Mouse (Mus musculus): Measurements from ENCODE around the gene Dusp18. TPM values are rescaled to one million over a fixed set of nuclear protein-coding genes. Genes with fewer than 3 reads are reported as not detected.
A peak's percentile ranks its signal among the peaks of the same experiment; 100 is the strongest.

Dusp18 gene
- 11.5 and 11.6 TPM in 2 replicates for polyA plus RNA-seq (2014; fragmentation: Nextera tagmentation; extraction: Ambion mirVana)

DNA sequence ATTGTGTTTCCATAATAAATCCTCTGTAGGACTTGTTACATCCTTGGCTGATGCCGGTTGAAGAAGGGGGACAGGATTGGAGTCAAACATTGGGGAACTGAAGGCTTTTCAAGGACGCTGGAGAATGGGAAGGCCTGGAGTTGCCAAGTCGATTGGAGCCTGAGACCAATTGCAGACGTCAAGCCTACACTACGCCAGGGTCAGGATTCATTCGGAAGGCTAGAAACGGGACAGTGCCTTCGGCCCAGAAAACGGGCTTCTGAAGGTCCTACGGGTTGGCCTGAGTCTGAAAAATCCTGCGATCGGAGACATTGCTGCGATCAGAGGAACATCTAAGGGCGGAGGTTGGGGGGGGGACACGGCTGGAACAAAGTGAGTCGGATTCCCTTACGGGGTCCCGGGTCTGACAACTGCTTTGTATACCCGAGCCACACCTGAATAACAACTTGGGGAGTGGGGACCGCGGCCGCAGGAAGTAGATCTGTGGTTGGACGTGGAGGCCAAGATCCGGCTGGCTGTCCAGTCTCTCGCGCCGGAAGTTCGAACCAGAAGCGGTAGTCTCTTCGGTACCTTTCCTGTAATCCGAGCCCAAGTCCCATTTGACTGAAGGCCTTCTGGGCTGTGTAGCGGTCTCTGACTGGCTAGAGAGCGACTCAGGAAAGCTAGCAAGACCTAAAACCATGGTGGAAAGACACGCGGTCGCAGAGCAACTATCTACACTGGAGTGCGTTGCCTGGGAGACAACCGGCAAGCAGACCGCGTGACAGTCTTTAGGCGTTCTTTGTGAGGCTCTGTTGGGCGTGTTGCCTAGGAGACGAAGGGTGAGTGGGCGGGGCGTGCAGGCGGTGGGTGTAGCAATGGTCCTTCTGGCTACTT, at the start of gene Dusp18, which contains the start of gene 4921536K21Rik:
TSS of gene Dusp18 (plus strand) at position 835 of the 876 bp plus-strand sequence.
TSS of gene 4921536K21Rik (minus strand) at position 693 of the 876 bp plus-strand sequence.
- Histone ChIP-seq H3K9me3 (ENCODE audit: control insufficient read depth, low read length) (no peaks in the 10 kb centered on the region), H3K4me3 (ENCODE audit: control insufficient read depth in 1 of 2, insufficient read depth in 1 of 2, low read depth in 1 of 2, low read length in 2 of 2) (peak within 1 kb of the TSS; percentile 57 to 64), H3K9ac (ENCODE audit: low read length) (peak within 1 kb of the TSS; percentile 77), H3K27ac (replicated peaks in 1 of 2; ENCODE audit: control insufficient read depth in 1 of 2, insufficient read depth in 1 of 2, low read depth in 2 of 2, low read length in 2 of 2) (peak within 1 kb of the TSS; percentile 77 to 78), H3K36me3 (ENCODE audit: control insufficient read depth, insufficient read depth, low read length) (peaks cover 20% of the 10 kb centered on the region), H3K4me1 (ENCODE audit: control insufficient read depth in 2 of 2, insufficient read depth in 2 of 2, low read length in 2 of 2) (peaks cover 4 to 10% of the 10 kb centered on the region in 2 experiments; a peak in 2 of 4 replicates), H3K27me3 (ENCODE audit: control insufficient read depth, insufficient read depth, low read length) (no peaks in the 10 kb centered on the region), H3K4me2 (ENCODE audit: low read length) (peak within 1 kb of the TSS; percentile 96)
- peak; percentile 93 for ATAC-seq (ENCODE audit: insufficient number of reproducible peaks, insufficient read depth, low FRiP score, low read depth)
- WGBS = 3% methylated on average over 46 of the region's 46 CpGs

DNA sequence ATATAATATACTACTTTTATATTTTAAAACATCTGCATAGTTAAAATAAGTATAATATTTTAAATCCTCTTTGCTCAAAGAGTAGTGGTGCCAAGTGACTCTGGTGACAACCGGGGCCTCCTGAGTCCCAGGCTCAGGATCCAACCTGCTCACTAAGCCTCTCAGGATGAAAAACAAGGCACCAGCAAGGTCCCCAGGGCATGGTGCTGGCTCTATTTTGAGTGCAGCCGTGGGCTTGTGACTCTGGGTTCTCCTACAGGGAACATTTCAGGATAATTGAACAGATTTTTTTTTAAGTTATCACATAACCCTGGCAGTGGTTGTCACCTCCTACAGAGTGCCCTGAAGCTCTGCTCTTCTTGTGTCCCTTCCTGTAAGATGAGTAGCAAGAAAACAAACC, 48.7 kb upstream of the Dusp18 start:
- no peaks in the 10 kb centered on the region for H3K36me3 ChIP-seq (ENCODE audit: control insufficient read depth, insufficient read depth, low read length)
- peaks cover 14 to 15% of the 10 kb centered on the region in 2 experiments for H3K4me1 ChIP-seq (ENCODE audit: control insufficient read depth in 2 of 2, insufficient read depth in 2 of 2, low read length in 2 of 2)
- H3K27me3 ChIP-seq (ENCODE audit: control insufficient read depth, insufficient read depth, low read length) = no peaks in the 10 kb centered on the region
- H3K9ac ChIP-seq (ENCODE audit: low read length) = no peak overlapping the region
- H3K4me2 ChIP-seq (ENCODE audit: low read length) = no peak overlapping the region
- no peak overlapping the region for H3K27ac ChIP-seq (replicated peaks in 1 of 2; ENCODE audit: control insufficient read depth in 1 of 2, insufficient read depth in 1 of 2, low read depth in 2 of 2, low read length in 2 of 2)
- no peak for ATAC-seq (ENCODE audit: insufficient number of reproducible peaks, insufficient read depth, low FRiP score, low read depth)
- no peak overlapping the region for H3K4me3 ChIP-seq (ENCODE audit: control insufficient read depth in 1 of 2, insufficient read depth in 1 of 2, low read depth in 1 of 2, low read length in 2 of 2)
- H3K9me3 ChIP-seq (ENCODE audit: control insufficient read depth, low read length) = no peaks in the 10 kb centered on the region
- WGBS = 43% methylated on average over 2 of the region's 2 CpGs

DNA sequence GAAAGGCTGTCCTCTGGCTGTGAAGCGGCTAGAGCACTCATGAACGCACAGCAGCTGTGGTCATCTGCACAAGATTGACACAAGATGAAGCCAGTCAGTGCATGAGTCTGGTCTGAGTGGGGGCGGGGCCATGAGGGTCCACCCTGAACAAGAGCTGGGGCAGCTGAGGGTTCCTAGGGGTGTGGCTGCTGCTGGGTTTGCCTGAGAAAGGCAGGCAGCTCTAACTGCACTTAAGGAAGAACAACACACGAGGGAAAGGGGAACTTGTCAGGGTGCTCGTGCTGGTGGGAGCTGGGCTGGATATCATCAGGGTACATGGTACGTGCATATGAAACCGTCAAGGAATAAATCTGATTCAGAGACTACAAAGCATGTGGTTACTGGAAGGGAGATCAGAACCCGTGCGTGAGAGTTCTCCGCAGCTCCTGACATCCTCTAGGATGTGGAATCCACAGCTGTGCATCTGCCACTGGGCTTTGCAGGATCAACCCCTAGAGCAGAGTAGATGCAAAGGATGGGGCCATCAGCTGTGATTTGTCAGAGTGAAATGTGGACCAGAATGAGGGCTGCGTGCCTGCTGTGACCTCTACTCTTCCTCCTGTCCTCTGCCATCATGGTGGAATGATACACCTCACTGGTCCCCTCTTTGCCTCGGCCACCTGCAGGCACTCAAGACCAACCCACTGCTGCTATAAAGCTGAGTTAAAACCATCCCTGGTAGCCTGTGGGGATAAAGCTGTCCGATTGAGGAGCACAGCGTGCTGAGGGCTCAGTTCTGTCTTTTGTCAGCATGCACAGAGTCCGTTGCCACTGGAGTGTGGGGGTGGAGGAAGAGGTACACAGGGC, 45.3 kb upstream of the Dusp18 start:
- Histone ChIP-seq H3K36me3 (ENCODE audit: control insufficient read depth, insufficient read depth, low read length) (no peaks in the 10 kb centered on the region), H3K9me3 (ENCODE audit: control insufficient read depth, low read length) (no peaks in the 10 kb centered on the region), H3K9ac (ENCODE audit: low read length) (no peak overlapping the region), H3K4me2 (ENCODE audit: low read length) (no peak overlapping the region), H3K4me3 (ENCODE audit: control insufficient read depth in 1 of 2, insufficient read depth in 1 of 2, low read depth in 1 of 2, low read length in 2 of 2) (no peak overlapping the region), H3K4me1 (ENCODE audit: control insufficient read depth in 2 of 2, insufficient read depth in 2 of 2, low read length in 2 of 2) (peaks cover 11 to 12% of the 10 kb centered on the region in 2 experiments), H3K27me3 (ENCODE audit: control insufficient read depth, insufficient read depth, low read length) (no peaks in the 10 kb centered on the region), H3K27ac (replicated peaks in 1 of 2; ENCODE audit: control insufficient read depth in 1 of 2, insufficient read depth in 1 of 2, low read depth in 2 of 2, low read length in 2 of 2) (no peak overlapping the region)
- no peak for ATAC-seq (ENCODE audit: insufficient number of reproducible peaks, insufficient read depth, low FRiP score, low read depth)
- 73% methylated on average over 15 of the region's 15 CpGs for WGBS

DNA sequence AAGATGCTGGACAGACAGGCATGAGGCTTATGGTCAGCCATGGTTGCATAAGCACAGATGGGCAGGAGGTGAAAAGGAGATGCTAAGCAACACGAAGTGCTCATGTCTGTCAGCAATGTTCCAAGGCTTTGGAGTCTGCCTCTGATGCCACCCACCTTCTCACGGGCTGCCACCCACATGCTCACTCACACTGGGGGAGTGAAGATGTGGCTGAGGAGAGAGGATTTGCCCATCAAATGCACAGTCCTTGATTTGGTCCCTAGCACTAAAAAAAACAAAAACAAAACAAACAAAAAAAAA, 44.8 kb upstream of the Dusp18 start:
- H3K9me3 ChIP-seq (ENCODE audit: control insufficient read depth, low read length) = 0 out of 2 replicates have a peak, but pooled peaks cover 4% of the 10 kb centered on the region
- no peak overlapping the region for H3K27ac ChIP-seq (replicated peaks in 1 of 2; ENCODE audit: control insufficient read depth in 1 of 2, insufficient read depth in 1 of 2, low read depth in 2 of 2, low read length in 2 of 2)
- H3K4me3 ChIP-seq (ENCODE audit: control insufficient read depth in 1 of 2, insufficient read depth in 1 of 2, low read depth in 1 of 2, low read length in 2 of 2) = no peak overlapping the region
- no peak for ATAC-seq (ENCODE audit: insufficient number of reproducible peaks, insufficient read depth, low FRiP score, low read depth)
- no peaks in the 10 kb centered on the region for H3K27me3 ChIP-seq (ENCODE audit: control insufficient read depth, insufficient read depth, low read length)
- no peak overlapping the region for H3K9ac ChIP-seq (ENCODE audit: low read length)
- peaks cover 7 to 12% of the 10 kb centered on the region in 2 experiments for H3K4me1 ChIP-seq (ENCODE audit: control insufficient read depth in 2 of 2, insufficient read depth in 2 of 2, low read length in 2 of 2)
- no peak overlapping the region for H3K4me2 ChIP-seq (ENCODE audit: low read length)
- H3K36me3 ChIP-seq (ENCODE audit: control insufficient read depth, insufficient read depth, low read length) = no peaks in the 10 kb centered on the region
- 62% methylated on average over 2 of the region's 2 CpGs for WGBS

DNA sequence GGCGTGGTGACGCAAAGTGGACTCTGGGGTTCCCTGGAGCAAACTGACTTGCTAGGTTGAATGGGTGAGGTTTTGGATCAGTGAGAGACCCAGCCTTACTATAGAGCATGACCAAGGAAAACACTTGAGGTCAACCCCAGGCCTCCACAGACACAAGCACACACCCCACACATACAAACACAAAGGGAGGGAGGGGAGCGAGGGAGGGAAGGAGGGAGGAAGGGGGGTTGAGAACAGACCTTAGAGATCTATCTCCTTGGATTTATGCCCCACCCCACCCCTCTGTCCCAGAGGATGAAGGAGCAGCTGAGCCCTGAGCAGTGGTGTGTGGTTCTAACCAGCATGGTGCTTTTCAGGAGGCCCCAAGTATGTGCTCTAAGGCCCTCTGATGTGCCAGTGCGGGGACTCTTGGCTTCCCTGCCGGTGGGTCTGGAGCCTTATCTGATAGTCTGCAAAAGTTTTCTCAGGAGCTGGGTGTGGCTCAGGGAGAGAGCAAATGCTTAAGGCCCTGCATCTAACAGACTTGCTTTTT, 44.2 kb upstream of the Dusp18 start:
- Histone ChIP-seq H3K9me3 (ENCODE audit: control insufficient read depth, low read length) (0 out of 2 replicates have a peak, but pooled peaks cover 4% of the 10 kb centered on the region), H3K4me1 (ENCODE audit: control insufficient read depth in 2 of 2, insufficient read depth in 2 of 2, low read length in 2 of 2) (peaks cover 7 to 12% of the 10 kb centered on the region in 2 experiments), H3K27me3 (ENCODE audit: control insufficient read depth, insufficient read depth, low read length) (no peaks in the 10 kb centered on the region), H3K36me3 (ENCODE audit: control insufficient read depth, insufficient read depth, low read length) (no peaks in the 10 kb centered on the region), H3K27ac (replicated peaks in 1 of 2; ENCODE audit: control insufficient read depth in 1 of 2, insufficient read depth in 1 of 2, low read depth in 2 of 2, low read length in 2 of 2) (no peak overlapping the region), H3K4me2 (ENCODE audit: low read length) (no peak overlapping the region), H3K4me3 (ENCODE audit: control insufficient read depth in 1 of 2, insufficient read depth in 1 of 2, low read depth in 1 of 2, low read length in 2 of 2) (no peak overlapping the region), H3K9ac (ENCODE audit: low read length) (no peak overlapping the region)
- no peak for ATAC-seq (ENCODE audit: insufficient number of reproducible peaks, insufficient read depth, low FRiP score, low read depth)
- 66% methylated on average over 5 of the region's 5 CpGs for WGBS

DNA sequence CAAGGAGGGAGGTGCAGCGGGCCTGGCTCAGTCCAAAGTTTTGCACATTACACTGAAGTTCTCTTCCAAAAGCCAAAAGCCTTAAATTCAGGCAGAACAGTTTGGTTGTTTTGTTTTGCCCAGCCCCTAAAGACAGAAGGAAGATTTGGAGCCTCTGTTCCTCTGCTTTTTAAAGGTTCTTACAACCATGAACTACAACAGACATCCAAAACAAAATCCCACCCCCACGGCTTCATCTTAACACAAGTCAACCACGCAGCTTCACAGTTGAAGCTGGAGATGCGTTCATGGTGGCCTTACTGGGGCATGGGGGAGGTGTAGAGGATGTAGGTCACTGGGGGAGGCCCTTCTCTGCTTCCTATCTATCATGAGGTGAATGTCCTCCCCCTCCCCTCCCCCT, 43.2 kb upstream of the Dusp18 start:
- Histone ChIP-seq H3K9me3 (ENCODE audit: control insufficient read depth, low read length) (0 out of 2 replicates have a peak, but pooled peaks cover 4% of the 10 kb centered on the region), H3K4me3 (ENCODE audit: control insufficient read depth in 1 of 2, insufficient read depth in 1 of 2, low read depth in 1 of 2, low read length in 2 of 2) (no peak overlapping the region), H3K27ac (replicated peaks in 1 of 2; ENCODE audit: control insufficient read depth in 1 of 2, insufficient read depth in 1 of 2, low read depth in 2 of 2, low read length in 2 of 2) (no peak overlapping the region), H3K9ac (ENCODE audit: low read length) (no peak overlapping the region), H3K4me1 (ENCODE audit: control insufficient read depth in 2 of 2, insufficient read depth in 2 of 2, low read length in 2 of 2) (peaks cover 7 to 12% of the 10 kb centered on the region in 2 experiments), H3K36me3 (ENCODE audit: control insufficient read depth, insufficient read depth, low read length) (no peaks in the 10 kb centered on the region), H3K4me2 (ENCODE audit: low read length) (no peak overlapping the region), H3K27me3 (ENCODE audit: control insufficient read depth, insufficient read depth, low read length) (no peaks in the 10 kb centered on the region)
- ATAC-seq (ENCODE audit: insufficient number of reproducible peaks, insufficient read depth, low FRiP score, low read depth) = no peak
- WGBS = 81% methylated on average over 4 of the region's 4 CpGs

DNA sequence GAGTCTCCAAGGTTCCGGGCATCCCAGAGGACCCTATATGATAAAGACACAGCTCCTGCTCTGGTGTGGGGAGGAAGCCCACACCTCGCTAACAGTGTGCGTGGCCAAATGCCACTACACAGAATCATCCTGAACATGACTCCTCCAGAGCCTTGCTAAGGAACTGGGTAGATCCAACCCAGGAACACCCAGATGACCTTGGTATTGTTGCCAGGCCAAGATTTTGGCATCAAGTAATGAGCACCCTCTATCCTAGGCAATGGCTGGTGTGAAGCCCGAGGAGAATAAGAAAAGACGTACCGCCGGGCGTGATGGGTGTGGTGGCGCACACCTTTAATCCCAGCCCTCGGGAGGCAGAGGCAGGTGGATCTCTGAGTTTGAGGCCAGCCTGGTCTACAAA, 42.0 kb upstream of the Dusp18 start:
- H3K4me3 ChIP-seq (ENCODE audit: control insufficient read depth in 1 of 2, insufficient read depth in 1 of 2, low read depth in 1 of 2, low read length in 2 of 2) = no peak overlapping the region
- H3K4me2 ChIP-seq (ENCODE audit: low read length) = no peak overlapping the region
- peak overlapping the region in 1 of 2 experiments; percentile 47; a peak in 2 of 4 replicates for H3K27ac ChIP-seq (replicated peaks in 1 of 2; ENCODE audit: control insufficient read depth in 1 of 2, insufficient read depth in 1 of 2, low read depth in 2 of 2, low read length in 2 of 2)
- H3K4me1 ChIP-seq (ENCODE audit: control insufficient read depth in 2 of 2, insufficient read depth in 2 of 2, low read length in 2 of 2) = peaks cover 7 to 10% of the 10 kb centered on the region in 2 experiments
- no peak for ATAC-seq (ENCODE audit: insufficient number of reproducible peaks, insufficient read depth, low FRiP score, low read depth)
- H3K27me3 ChIP-seq (ENCODE audit: control insufficient read depth, insufficient read depth, low read length) = no peaks in the 10 kb centered on the region
- 0 out of 2 replicates have a peak, but pooled peaks cover 4% of the 10 kb centered on the region for H3K9me3 ChIP-seq (ENCODE audit: control insufficient read depth, low read length)
- no peak overlapping the region for H3K9ac ChIP-seq (ENCODE audit: low read length)
- H3K36me3 ChIP-seq (ENCODE audit: control insufficient read depth, insufficient read depth, low read length) = no peaks in the 10 kb centered on the region
- 86% methylated on average over 10 of the region's 10 CpGs for WGBS
